14 mouse cellular contexts compared by ENCODE assay signal in the genomic region with DNA sequence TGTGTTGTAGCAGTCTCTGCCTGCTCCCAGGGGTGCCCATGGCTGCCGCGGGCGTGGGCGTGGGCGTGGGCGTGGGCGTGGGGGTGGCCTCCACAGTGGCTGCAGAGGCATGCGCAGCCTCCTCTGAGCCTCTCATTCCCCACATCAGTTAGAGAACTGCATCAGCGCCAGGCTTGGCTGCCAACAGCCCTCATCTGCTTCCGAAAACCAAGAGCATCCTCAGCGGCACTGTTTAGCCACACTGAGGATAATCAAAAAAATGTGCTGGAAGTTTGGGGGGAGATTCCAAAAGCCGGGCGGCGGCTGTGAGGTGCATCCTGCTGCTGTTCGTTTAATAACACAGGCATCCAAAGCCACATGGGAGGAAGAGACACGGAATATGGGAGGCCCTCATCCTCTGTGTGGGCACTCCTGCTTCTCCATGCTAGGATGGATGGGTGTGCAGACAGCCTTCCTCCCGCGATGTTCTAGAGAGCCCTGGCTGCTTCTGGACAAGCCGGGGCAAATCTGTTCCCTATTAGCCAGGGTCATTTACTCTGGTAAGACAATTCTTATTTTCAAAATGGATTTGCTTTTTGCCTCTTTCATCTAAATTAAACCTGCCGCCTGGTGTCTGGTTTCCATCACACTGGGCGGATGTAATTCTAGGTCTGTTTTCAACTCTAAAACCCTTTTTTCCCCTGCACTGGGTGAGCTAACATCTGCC. TPM values are rescaled to one million over a fixed set of nuclear protein-coding genes. Genes with fewer than 3 reads are reported as not detected.
A peak's percentile ranks its signal among the peaks of the same experiment; 100 is the strongest.
DNase-seq lines count a peak whose midpoint lies in the region; ATAC-seq and TF ChIP-seq lines count a peak whose summit lies in the region.
"Had no signal": no experiment of that assay in that cellular context is flagged by ENCODE, and none has a peak within 500 bp of the region (broad histone marks: within the 10 kb centered on the region; RNA-seq: fewer than 3 reads in every experiment).

No protein-coding gene starts in this region.

- WGBS in forebrain, embryonic 10.5 days: 80% methylated on average over 21 of the region's 21 CpGs
- 78% methylated on average over 21 of the region's 21 CpGs for WGBS in forebrain, postnatal 0 days
- 59% methylated on average over 21 of the region's 21 CpGs for WGBS in embryonic facial prominence, embryonic 10.5 days
- 88% methylated on average over 21 of the region's 21 CpGs for WGBS in heart, embryonic 12.5 days

- H3K4me1 ChIP-seq in forebrain, embryonic 10.5 days: peaks cover 62% of the 10 kb centered on the region
- peaks cover 14% of the 10 kb centered on the region for H3K4me1 ChIP-seq in forebrain, postnatal 0 days (ENCODE audit: insufficient read depth)
- H3K4me1 ChIP-seq in embryonic facial prominence, embryonic 10.5 days: peaks cover 79% of the 10 kb centered on the region
- peaks cover 46% of the 10 kb centered on the region for H3K4me1 ChIP-seq in heart, embryonic 12.5 days (replicated peaks)

- H3K4me2 ChIP-seq in forebrain, postnatal 0 days (ENCODE audit: low read depth): no peak overlapping the region
- H3K4me2 ChIP-seq in heart, embryonic 12.5 days: no peak overlapping the region

- no peak overlapping the region for H3K9ac ChIP-seq in forebrain, postnatal 0 days
- H3K9ac ChIP-seq in heart, embryonic 12.5 days: no peak overlapping the region
- H3K9ac ChIP-seq: liver, postnatal 0 days had no signal

- 0 out of 2 replicates have a peak overlapping the region, but pooled peaks have one; percentile 44 for H3K27ac ChIP-seq in forebrain, embryonic 10.5 days
- no peak overlapping the region for H3K27ac ChIP-seq in forebrain, postnatal 0 days (ENCODE audit: low read depth, low read length)
- H3K27ac ChIP-seq in embryonic facial prominence, embryonic 10.5 days (replicated peaks): peak overlapping the region; percentile 8
- no peak overlapping the region for H3K27ac ChIP-seq in heart, embryonic 12.5 days (ENCODE audit: poor library complexity, severe bottlenecking)

- peaks cover 49% of the 10 kb centered on the region for H3K36me3 ChIP-seq in forebrain, embryonic 10.5 days (replicated peaks)
- H3K36me3 ChIP-seq in forebrain, postnatal 0 days (ENCODE audit: insufficient read depth): peaks cover 25% of the 10 kb centered on the region
- peaks cover 46% of the 10 kb centered on the region for H3K36me3 ChIP-seq in embryonic facial prominence, embryonic 10.5 days (replicated peaks)
- peaks cover 19% of the 10 kb centered on the region for H3K36me3 ChIP-seq in heart, embryonic 12.5 days

- no peak for DNase-seq in forebrain, embryonic 10.5 days (ENCODE audit: extremely low spot score, low spot score)
- DNase-seq in forebrain, postnatal 0 days: no peak
- DNase-seq in 3T3-L1 (ENCODE audit: low read depth, low spot score): peak; percentile 23
- peak; percentile 81 for DNase-seq in embryonic facial prominence, embryonic 10.5 days (ENCODE audit: low spot score)
- DNase-seq in forelimb bud, embryonic 11.5 days (ENCODE audit: low read depth, low spot score): peak; percentile 76
- no peak for DNase-seq in adrenal gland, postnatal 25 days
- DNase-seq: heart, adult 18-20 months; heart, postnatal 14 days; liver, postnatal 0 days; right cerebral cortex, postnatal 25 days; thymus, postnatal 25 days had no signal

- no peaks in the 10 kb centered on the region for H3K9me3 ChIP-seq in forebrain, embryonic 10.5 days
- H3K9me3 ChIP-seq in forebrain, postnatal 0 days (ENCODE audit: low read length): no peaks in the 10 kb centered on the region
- H3K9me3 ChIP-seq in embryonic facial prominence, embryonic 10.5 days: no peaks in the 10 kb centered on the region
- H3K9me3 ChIP-seq in heart, embryonic 12.5 days (replicated peaks): no peaks in the 10 kb centered on the region

- TF ChIP-seq CTCF in forebrain, postnatal 0 days (IDR thresholded peaks at IDR 0.05; ENCODE audit: low read depth): no peak

- no peak for ATAC-seq in forebrain, postnatal 0 days
- ATAC-seq in activated CD4-positive, CD25-positive, alpha-beta regulatory T cell, adult 4 months: no peak
- ATAC-seq in heart, embryonic 12.5 days (ENCODE audit: insufficient number of reproducible peaks, low FRiP score): no peak
- ATAC-seq: inflammation-experienced regulatory T-cells, adult 6 months; liver, postnatal 0 days had no signal

- H3K27me3 ChIP-seq in forebrain, embryonic 10.5 days (ENCODE audit: poor library complexity, severe bottlenecking): no peaks in the 10 kb centered on the region
- no peaks in the 10 kb centered on the region for H3K27me3 ChIP-seq in forebrain, postnatal 0 days (ENCODE audit: insufficient read depth, low read length)
- H3K27me3 ChIP-seq in embryonic facial prominence, embryonic 10.5 days (replicated peaks; ENCODE audit: low read depth, poor library complexity, severe bottlenecking): no peaks in the 10 kb centered on the region
- H3K27me3 ChIP-seq in heart, embryonic 12.5 days (replicated peaks): no peaks in the 10 kb centered on the region

- no peak overlapping the region for H3K4me3 ChIP-seq in forebrain, embryonic 10.5 days
- no peak overlapping the region for H3K4me3 ChIP-seq in forebrain, postnatal 0 days (ENCODE audit: low read depth, low read length)
- H3K4me3 ChIP-seq in embryonic facial prominence, embryonic 10.5 days: no peak overlapping the region
- H3K4me3 ChIP-seq in heart, embryonic 12.5 days: no peak overlapping the region

RNA-seq across cellular contexts. Expression of gene Tbc1d16, which starts 16.5 kb away (rescaled TPM):
- polyA plus RNA-seq in forebrain, embryonic 10.5 days (2016; fragmentation: Nextera tagmentation; extraction: Ambion mirVana): 22.5 and 22.7 TPM in 2 replicates
- total RNA-seq in forebrain, postnatal 0 days (2014; rRNA removed): 133 and 153 TPM in 2 replicates
- 41.2 and 60.4 TPM in 2 replicates for polyA plus RNA-seq in forebrain, postnatal 0 days (2015; fragmentation: Nextera tagmentation; extraction: Ambion mirVana)
- 25.3 and 25.5 TPM in 2 replicates for polyA plus RNA-seq in embryonic facial prominence, embryonic 10.5 days (2016; fragmentation: Nextera tagmentation; extraction: Ambion mirVana)
- polyA plus RNA-seq in activated CD4-positive, CD25-positive, alpha-beta regulatory T cell, adult 4 months (2017; shearing (Covaris generic)): under 1 TPM; 0.75 to 0.78 TPM
- 12.7 and 14.3 TPM in 2 replicates for total RNA-seq in adrenal gland, postnatal 25 days (2021)
- polyA plus RNA-seq in heart, embryonic 12.5 days (2016; fragmentation: Nextera tagmentation; extraction: Ambion mirVana): 7.4 and 7.5 TPM in 2 replicates

RNA-seq across cellular contexts. Expression of gene Ccdc40, which starts 16.6 kb away (rescaled TPM):
- 23.1 and 23.6 TPM in 2 replicates for polyA plus RNA-seq in forebrain, embryonic 10.5 days (2016; fragmentation: Nextera tagmentation; extraction: Ambion mirVana)
- total RNA-seq in forebrain, postnatal 0 days (2014; rRNA removed): 10.5 and 14.6 TPM in 2 replicates
- polyA plus RNA-seq in forebrain, postnatal 0 days (2015; fragmentation: Nextera tagmentation; extraction: Ambion mirVana): 7.2 and 11.8 TPM in 2 replicates
- polyA plus RNA-seq in embryonic facial prominence, embryonic 10.5 days (2016; fragmentation: Nextera tagmentation; extraction: Ambion mirVana): 16.4 and 19.5 TPM in 2 replicates
- polyA plus RNA-seq in activated CD4-positive, CD25-positive, alpha-beta regulatory T cell, adult 4 months (2017; shearing (Covaris generic)): 1 to 10 TPM; 1.0 to 2.0 TPM
- total RNA-seq in adrenal gland, postnatal 25 days (2021): 0.29 and 1.7 TPM in 2 replicates
- 3.1 and 3.7 TPM in 2 replicates for polyA plus RNA-seq in heart, embryonic 12.5 days (2016; fragmentation: Nextera tagmentation; extraction: Ambion mirVana)

RNA-seq across cellular contexts. Expression of gene Gaa, which starts 55.9 kb away (rescaled TPM):
- polyA plus RNA-seq in forebrain, embryonic 10.5 days (2016; fragmentation: Nextera tagmentation; extraction: Ambion mirVana): 27.5 and 28.4 TPM in 2 replicates
- 97.3 and 135 TPM in 2 replicates for total RNA-seq in forebrain, postnatal 0 days (2014; rRNA removed)
- polyA plus RNA-seq in forebrain, postnatal 0 days (2015; fragmentation: Nextera tagmentation; extraction: Ambion mirVana): 79.8 and 109 TPM in 2 replicates
- 30.8 TPM in 2 replicates for polyA plus RNA-seq in embryonic facial prominence, embryonic 10.5 days (2016; fragmentation: Nextera tagmentation; extraction: Ambion mirVana)
- 10 to 100 TPM in 1 of 2 experiments, 1 to 10 TPM in 1; 5.9 to 11.6 TPM for polyA plus RNA-seq in activated CD4-positive, CD25-positive, alpha-beta regulatory T cell, adult 4 months (2017; shearing (Covaris generic))
- 101 and 102 TPM in 2 replicates for total RNA-seq in adrenal gland, postnatal 25 days (2021)
- 116 and 117 TPM in 2 replicates for polyA plus RNA-seq in heart, embryonic 12.5 days (2016; fragmentation: Nextera tagmentation; extraction: Ambion mirVana)

Comparison
In these comparisons a context has a peak if more than half of its experiments do, and no peak if none do; other contexts are left out.
1. H3K27ac ChIP-seq: peak in forebrain, embryonic 10.5 days (single experiment) and embryonic facial prominence, embryonic 10.5 days (single experiment); none in forebrain, postnatal 0 days (single experiment) and heart, embryonic 12.5 days (single experiment).
2. DNase-seq: peak in 3T3-L1 (single experiment), embryonic facial prominence, embryonic 10.5 days (single experiment) and forelimb bud, embryonic 11.5 days (single experiment); none in forebrain, embryonic 10.5 days (single experiment), forebrain, postnatal 0 days (single experiment) and adrenal gland, postnatal 25 days (single experiment).